Mouse (Mus musculus): ENCODE measurements at regions not wholly inside any gene's neighbourhood (a gene's known extent, or its start where the extent isn't known, plus 50 kb on each side); places are given as distances from the start of the nearest gene placed in this dataset.

DNA sequence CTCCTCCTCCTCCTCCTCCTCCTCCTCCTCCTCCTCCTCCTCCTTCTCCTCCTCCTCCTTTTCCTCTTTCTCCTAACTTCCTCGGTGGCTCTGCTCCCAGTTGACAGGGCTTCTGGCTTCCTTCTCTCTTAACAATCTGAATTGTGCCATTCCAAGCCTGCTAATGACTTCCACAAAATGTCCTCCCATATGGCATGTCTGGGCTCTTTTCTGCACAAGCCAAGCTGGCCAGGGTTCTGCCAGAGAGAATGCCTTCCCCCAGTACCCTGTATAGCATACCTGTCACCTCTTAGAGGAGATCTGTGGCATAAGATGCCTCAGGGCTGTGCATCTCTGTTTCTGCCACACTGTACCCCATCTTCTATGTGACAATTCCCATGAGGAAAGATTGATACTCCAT is 70.0 kb upstream of the B3gat1 start:
- no peaks in the 10 kb centered on the region for H3K4me1 ChIP-seq
- no peak overlapping the region for H3K27ac ChIP-seq
- H3K9me3 ChIP-seq = no peaks in the 10 kb centered on the region
- no peak for ATAC-seq (ENCODE audit: insufficient number of reproducible peaks, low FRiP score, low TSS enrichment, low read depth)
- H3K9ac ChIP-seq = no peak overlapping the region
- no peaks in the 10 kb centered on the region for H3K36me3 ChIP-seq
- H3K4me3 ChIP-seq = no peak overlapping the region
- no peaks in the 10 kb centered on the region for H3K27me3 ChIP-seq
- no CpG with 5 or more reads among the region's 1 CpGs for WGBS
- no peak overlapping the region for H3K4me2 ChIP-seq

DNA sequence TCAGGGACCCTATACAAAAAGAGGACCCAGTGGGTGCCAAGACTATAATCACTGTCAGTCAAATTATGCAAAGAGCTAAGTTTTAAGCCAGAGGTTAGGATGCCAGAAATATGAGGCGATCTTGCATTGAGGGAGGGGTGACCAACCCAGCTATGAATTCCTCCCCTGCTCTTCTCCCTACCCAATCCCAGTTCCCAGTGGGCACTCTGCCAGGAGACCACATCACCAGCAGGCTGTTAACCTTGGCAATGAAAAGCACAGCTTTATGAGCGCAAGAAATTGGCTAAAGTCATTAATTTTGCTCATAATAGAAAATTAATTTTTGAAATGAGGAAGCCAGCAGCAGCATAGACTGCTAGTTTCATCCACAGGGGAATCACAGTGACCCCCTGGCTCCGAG is 65.7 kb upstream of the B3gat1 start:
- H3K4me1 ChIP-seq = no peaks in the 10 kb centered on the region
- no peak overlapping the region for H3K9ac ChIP-seq
- H3K27ac ChIP-seq = no peak overlapping the region
- no peaks in the 10 kb centered on the region for H3K9me3 ChIP-seq
- no peaks in the 10 kb centered on the region for H3K36me3 ChIP-seq
- H3K27me3 ChIP-seq = no peaks in the 10 kb centered on the region
- no peak for ATAC-seq (ENCODE audit: insufficient number of reproducible peaks, low FRiP score, low TSS enrichment, low read depth)
- no peak overlapping the region for H3K4me3 ChIP-seq
- 65% methylated on average over 3 of the region's 3 CpGs for WGBS
- H3K4me2 ChIP-seq = no peak overlapping the region

DNA sequence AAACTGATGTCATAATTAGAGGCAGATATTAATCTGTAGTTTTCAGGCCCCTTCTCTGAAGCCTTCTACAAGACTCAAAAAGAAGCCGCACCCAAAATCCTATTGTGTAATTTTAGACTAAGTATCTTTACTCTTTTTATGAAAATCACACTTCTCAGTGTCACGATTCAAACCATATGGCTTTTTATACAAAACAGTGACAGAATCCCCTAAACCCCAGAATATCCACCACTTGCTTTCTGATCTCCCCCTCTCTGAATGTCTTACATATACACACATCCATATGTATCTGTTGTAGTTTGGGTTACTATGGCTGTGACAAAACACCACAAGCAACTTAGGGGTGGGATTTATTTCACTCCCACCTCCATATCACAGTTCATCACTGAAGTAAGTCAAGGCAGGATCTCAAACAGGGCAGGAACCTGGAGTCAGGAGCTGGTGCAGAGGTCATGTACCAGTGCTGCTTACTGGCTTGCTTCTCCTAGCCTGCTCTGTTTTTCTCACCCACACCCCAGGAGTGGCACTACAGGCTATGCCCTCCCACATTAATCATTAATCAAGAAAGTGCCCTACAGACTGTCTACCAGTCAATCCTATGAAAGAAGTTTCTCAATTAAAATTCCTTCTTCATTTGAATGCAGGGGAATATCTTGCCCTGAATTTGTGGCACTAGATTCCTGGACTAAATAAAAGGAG is 59.3 kb upstream of the B3gat1 start:
- Histone ChIP-seq H3K27me3 (no peaks in the 10 kb centered on the region), H3K4me2 (no peak overlapping the region), H3K27ac (no peak overlapping the region), H3K9ac (no peak overlapping the region), H3K4me3 (no peak overlapping the region), H3K9me3 (no peaks in the 10 kb centered on the region), H3K4me1 (no peaks in the 10 kb centered on the region), H3K36me3 (no peaks in the 10 kb centered on the region)
- WGBS = 85% methylated on average over 2 of the region's 2 CpGs
- ATAC-seq (ENCODE audit: insufficient number of reproducible peaks, low FRiP score, low TSS enrichment, low read depth) = no peak

DNA sequence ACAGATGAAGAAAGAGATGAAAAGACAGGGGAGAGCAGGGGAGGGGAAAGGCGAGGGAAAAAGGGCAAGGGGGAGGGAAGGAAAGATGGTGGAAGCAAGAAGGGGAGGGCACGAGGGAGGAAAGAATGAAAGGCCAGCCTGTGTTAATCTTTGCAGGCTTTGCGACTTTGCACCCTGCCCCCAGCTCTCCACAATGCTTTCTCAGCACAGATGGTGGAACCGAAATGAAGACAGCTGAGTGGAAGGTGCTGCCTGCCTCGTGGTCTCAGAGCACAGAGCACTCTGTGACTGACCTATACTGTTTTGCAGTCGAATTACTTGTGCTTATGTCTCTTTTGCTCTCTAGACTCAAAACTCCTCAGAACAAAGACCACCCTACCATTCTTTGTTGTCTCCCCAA is 55.2 kb upstream of the B3gat1 start:
- H3K4me2 ChIP-seq = no peak overlapping the region
- no peak overlapping the region for H3K9ac ChIP-seq
- H3K4me3 ChIP-seq = no peak overlapping the region
- H3K9me3 ChIP-seq = no peaks in the 10 kb centered on the region
- no peak for ATAC-seq (ENCODE audit: insufficient number of reproducible peaks, low FRiP score, low TSS enrichment, low read depth)
- no peaks in the 10 kb centered on the region for H3K27me3 ChIP-seq
- H3K4me1 ChIP-seq = no peaks in the 10 kb centered on the region
- 32% methylated on average over 6 of the region's 6 CpGs for WGBS
- H3K27ac ChIP-seq = no peak overlapping the region
- no peaks in the 10 kb centered on the region for H3K36me3 ChIP-seq

DNA sequence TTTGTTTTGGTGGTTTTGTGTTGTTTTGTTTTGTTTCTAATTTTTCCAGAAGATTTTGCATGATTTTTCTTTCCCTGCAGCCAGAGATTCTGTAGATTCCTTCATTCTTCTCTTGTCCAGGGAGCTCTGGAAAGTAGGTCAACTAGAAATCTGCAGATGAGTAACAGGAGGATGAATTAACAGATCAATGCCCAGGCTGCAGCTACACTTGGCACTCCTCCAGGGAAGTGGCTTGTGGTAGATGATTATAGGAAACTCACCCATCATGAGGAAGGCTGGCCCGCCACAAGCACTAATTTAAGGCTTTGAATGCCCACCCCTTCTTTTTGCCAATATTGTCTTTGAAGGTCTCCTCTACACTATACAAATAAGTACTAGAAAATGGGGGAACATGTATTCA is 52.0 kb upstream of the B3gat1 start:
- H3K4me3 ChIP-seq = no peak overlapping the region
- no peak for ATAC-seq (ENCODE audit: insufficient number of reproducible peaks, low FRiP score, low TSS enrichment, low read depth)
- H3K4me1 ChIP-seq = no peaks in the 10 kb centered on the region
- no peaks in the 10 kb centered on the region for H3K36me3 ChIP-seq
- 72% methylated on average over 1 of the region's 1 CpGs for WGBS
- H3K4me2 ChIP-seq = no peak overlapping the region
- no peaks in the 10 kb centered on the region for H3K9me3 ChIP-seq
- H3K27ac ChIP-seq = no peak overlapping the region
- H3K27me3 ChIP-seq = no peaks in the 10 kb centered on the region
- H3K9ac ChIP-seq = no peak overlapping the region
